Mouse (Mus musculus) c-Kit-negative CD71-positive TER-119-positive erythroid progenitor cells, embryonic 14.5 days (primary cell): Measurements from ENCODE around the gene Dpy19l3.

Experiments used
- DNase-seq: peaks from one replicate; pipeline ENCODE4 v3.0.0-alpha.2; 2013; ENCODE audit warnings: low read depth, low spot score

Gene Dpy19l3

GRCm38 (mm10) chr7:35754033-35754885, at the start of gene Dpy19l3:
Dpy19l3 (minus strand) TSS chr7:35754454.
- DNase-seq: peak; percentile 49

GRCm38 (mm10) chr7:35802906-35803595, 48.8 kb upstream of the Dpy19l3 start, which contains the start of gene Zfp507:
Zfp507 (minus strand) TSS chr7:35803003.
- DNase-seq: peak; percentile 75

GRCm38 (mm10) chr7:35802201-35802905, 48.1 kb upstream of the Dpy19l3 start:
- peak; percentile 25 for DNase-seq

GRCm38 (mm10) chr7:35796123-35796522, 41.9 kb upstream of the Dpy19l3 start:
- no peak for DNase-seq

GRCm38 (mm10) chr7:35794145-35794664, 40.0 kb upstream of the Dpy19l3 start:
- no peak for DNase-seq

GRCm38 (mm10) chr7:35792150-35792848, 38.0 kb upstream of the Dpy19l3 start:
- DNase-seq: no peak

GRCm38 (mm10) chr7:35790926-35791325, 36.7 kb upstream of the Dpy19l3 start:
- no peak for DNase-seq

GRCm38 (mm10) chr7:35790201-35790600, 35.9 kb upstream of the Dpy19l3 start:
- no peak for DNase-seq

GRCm38 (mm10) chr7:35785579-35785978, 31.3 kb upstream of the Dpy19l3 start:
- DNase-seq: no peak

GRCm38 (mm10) chr7:35782252-35782651, 28.0 kb upstream of the Dpy19l3 start:
- DNase-seq: no peak

- DNase-seq: no peak
Measured at GRCm38 (mm10) chr7:35774127-35774526, 19.9 kb upstream of the Dpy19l3 start.

- no peak for DNase-seq
Measured at GRCm38 (mm10) chr7:35772347-35772746, 18.1 kb upstream of the Dpy19l3 start.

GRCm38 (mm10) chr7:35771106-35771505, 16.9 kb upstream of the Dpy19l3 start:
- no peak for DNase-seq

- no peak for DNase-seq
Measured at GRCm38 (mm10) chr7:35770122-35770521, 15.9 kb upstream of the Dpy19l3 start.

- DNase-seq: no peak
Measured at GRCm38 (mm10) chr7:35764461-35764860, 10.2 kb upstream of the Dpy19l3 start.

- DNase-seq: no peak
Measured at GRCm38 (mm10) chr7:35761801-35762200, 7.5 kb upstream of the Dpy19l3 start.

- DNase-seq: no peak
Measured at GRCm38 (mm10) chr7:35759602-35760001, 5.3 kb upstream of the Dpy19l3 start.

- no peak for DNase-seq
Measured at GRCm38 (mm10) chr7:35756510-35757440, 2.5 kb upstream of the Dpy19l3 start.

- DNase-seq: no peak
Measured at GRCm38 (mm10) chr7:35754886-35755168, 573 bp upstream of the Dpy19l3 start.

- no peak for DNase-seq
Measured at GRCm38 (mm10) chr7:35753319-35754032, 778 bp downstream of the Dpy19l3 start.
